Mouse (Mus musculus): ENCODE results near the gene 1700016C15Rik. TPM values are rescaled to one million over a fixed set of nuclear protein-coding genes. Genes with fewer than 3 reads are reported as not detected.
A peak's percentile ranks its signal among the peaks of the same experiment; 100 is the strongest.

The 1700016C15Rik gene
- total and polyA plus RNA-seq, 3 experiments: not detected

- Histone ChIP-seq H3K4me3 (no peak overlapping the region), H3K4me1 (ENCODE audit: control insufficient read depth, insufficient read depth, low read length) (no peaks in the 10 kb centered on the region), H3K36me3 (ENCODE audit: control insufficient read depth, insufficient read depth, low read length) (no peaks in the 10 kb centered on the region), H3K9ac (ENCODE audit: low read depth, low read length) (no peak overlapping the region), H3K79me2 (replicated peaks; ENCODE audit: control insufficient read depth, insufficient read depth, low read length) (no peaks in the 10 kb centered on the region), H3K27me3 (ENCODE audit: control insufficient read depth, insufficient read depth, low read length) (no peaks in the 10 kb centered on the region), H3K27ac (no peak overlapping the region)
- DNase-seq: no peak
- intact Hi-C loops (cut with DNase I): loop anchor here (5.0 kb wide), 1 partner anchor 500 kb away; no protein-coding TSS in a partner anchor
- TF ChIP-seq CTCF (IDR thresholded peaks at IDR 0.05) (peak; percentile 45), EP300 (IDR thresholded peaks at IDR 0.05; ENCODE audit: insufficient read depth, low read depth, low read length) (no peak)
- WGBS: 70% methylated on average over 5 of the region's 5 CpGs
Observed at GRCm38 (mm10) chr1:177686982-177687381, 42.6 kb upstream of the 1700016C15Rik start.

GRCm38 (mm10) chr1:177692491-177692890 lies 37.1 kb upstream of the 1700016C15Rik start:
- Histone ChIP-seq H3K4me1 (ENCODE audit: control insufficient read depth, insufficient read depth, low read length) (no peaks in the 10 kb centered on the region), H3K27ac (no peak overlapping the region), H3K27me3 (ENCODE audit: control insufficient read depth, insufficient read depth, low read length) (no peaks in the 10 kb centered on the region), H3K4me3 (no peak overlapping the region), H3K79me2 (replicated peaks; ENCODE audit: control insufficient read depth, insufficient read depth, low read length) (no peaks in the 10 kb centered on the region), H3K9ac (ENCODE audit: low read depth, low read length) (no peak overlapping the region), H3K36me3 (ENCODE audit: control insufficient read depth, insufficient read depth, low read length) (no peaks in the 10 kb centered on the region)
- 77% methylated on average over 11 of the region's 11 CpGs for WGBS
- TF ChIP-seq EP300 (IDR thresholded peaks at IDR 0.05; ENCODE audit: insufficient read depth, low read depth, low read length) (no peak), POLR2A (IDR thresholded peaks at IDR 0.05; ENCODE audit: insufficient read depth, low read depth, low read length) (no peak), CTCF (IDR thresholded peaks at IDR 0.05) (no peak)
- intact Hi-C loops (cut with DNase I): no loop called here
- no peak for DNase-seq

- Histone ChIP-seq H3K27ac (no peak overlapping the region), H3K9ac (ENCODE audit: low read depth, low read length) (no peak overlapping the region), H3K79me2 (replicated peaks; ENCODE audit: control insufficient read depth, insufficient read depth, low read length) (no peaks in the 10 kb centered on the region), H3K4me3 (no peak overlapping the region), H3K36me3 (ENCODE audit: control insufficient read depth, insufficient read depth, low read length) (no peaks in the 10 kb centered on the region), H3K27me3 (ENCODE audit: control insufficient read depth, insufficient read depth, low read length) (no peaks in the 10 kb centered on the region), H3K4me1 (ENCODE audit: control insufficient read depth, insufficient read depth, low read length) (no peaks in the 10 kb centered on the region)
- intact Hi-C loops (cut with DNase I): no loop called here
- DNase-seq: no peak
- 66% methylated on average over 9 of the region's 9 CpGs for WGBS
- TF ChIP-seq POLR2A (IDR thresholded peaks at IDR 0.05; ENCODE audit: insufficient read depth, low read depth, low read length) (no peak), CTCF (IDR thresholded peaks at IDR 0.05) (no peak)
Observed at GRCm38 (mm10) chr1:177693486-177694252, 35.9 kb upstream of the 1700016C15Rik start.

DNA sequence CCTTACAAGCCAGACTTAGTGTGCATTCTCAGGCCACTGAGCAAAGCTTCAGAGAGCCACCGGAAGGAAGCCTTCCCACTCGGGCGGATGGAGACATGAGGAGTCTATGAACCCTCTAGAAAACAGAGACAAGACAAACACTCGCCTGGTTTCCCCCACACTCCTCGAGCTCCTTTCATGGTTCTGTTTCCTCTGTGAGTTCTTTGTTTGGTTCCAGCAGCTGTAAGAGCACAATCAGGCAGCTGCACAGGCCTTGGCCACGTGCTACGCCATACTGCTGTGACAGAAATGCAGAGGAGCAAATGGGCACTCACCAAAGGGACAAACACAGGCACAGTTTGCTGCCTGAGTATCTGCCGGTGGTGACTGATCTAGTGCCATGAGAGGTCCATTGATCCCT lies 29.1 kb upstream of the 1700016C15Rik start:
- intact Hi-C loops (cut with DNase I): loop anchor here (5.0 kb wide), 1 partner anchor 508 kb away; no protein-coding TSS in a partner anchor
- no peaks in the 10 kb centered on the region for H3K4me1 ChIP-seq (ENCODE audit: control insufficient read depth, insufficient read depth, low read length)
- DNase-seq: no peak
- no peaks in the 10 kb centered on the region for H3K79me2 ChIP-seq (replicated peaks; ENCODE audit: control insufficient read depth, insufficient read depth, low read length)
- no peaks in the 10 kb centered on the region for H3K27me3 ChIP-seq (ENCODE audit: control insufficient read depth, insufficient read depth, low read length)
- H3K9ac ChIP-seq (ENCODE audit: low read depth, low read length): no peak overlapping the region
- no peak overlapping the region for H3K27ac ChIP-seq
- TF ChIP-seq POLR2A (IDR thresholded peaks at IDR 0.05; ENCODE audit: insufficient read depth, low read depth, low read length): no peak
- TF ChIP-seq EP300 (IDR thresholded peaks at IDR 0.05; ENCODE audit: insufficient read depth, low read depth, low read length): no peak
- no peak for TF ChIP-seq CTCF (IDR thresholded peaks at IDR 0.05)
- WGBS: 65% methylated on average over 8 of the region's 8 CpGs
- no peak overlapping the region for H3K4me3 ChIP-seq
- no peaks in the 10 kb centered on the region for H3K36me3 ChIP-seq (ENCODE audit: control insufficient read depth, insufficient read depth, low read length)

DNA sequence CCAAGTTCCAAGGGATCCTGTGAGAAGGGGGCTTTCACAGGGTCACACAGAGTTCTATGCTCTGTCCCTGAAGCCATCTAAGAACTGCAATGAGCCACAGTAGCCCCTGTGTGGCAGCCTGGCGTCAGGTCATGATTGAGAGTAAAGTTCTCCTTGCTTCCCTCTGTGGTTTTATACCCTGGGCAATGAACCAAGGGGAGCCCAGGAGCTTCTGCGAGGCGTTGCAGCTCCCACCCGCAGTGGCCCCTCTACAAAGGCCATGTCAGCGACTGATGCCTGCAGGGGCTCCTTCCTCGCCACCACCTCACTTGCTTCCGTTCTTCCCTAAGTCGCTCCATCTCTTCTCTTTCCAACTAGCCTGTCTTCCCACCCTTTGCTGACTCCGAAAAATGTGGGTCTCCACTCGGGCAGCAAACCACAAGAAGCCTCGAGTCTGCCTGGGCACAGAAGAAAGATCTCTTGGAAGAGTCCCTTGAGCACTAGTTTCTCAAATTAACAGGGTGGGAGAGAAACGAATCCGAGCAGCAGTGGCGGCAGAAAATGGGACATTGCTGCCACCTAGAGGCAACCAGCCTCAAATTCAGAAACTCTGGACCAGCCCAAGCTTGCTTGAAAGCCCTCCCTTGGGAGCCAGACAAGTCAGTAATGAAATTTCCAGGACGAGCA lies 27.0 kb upstream of the 1700016C15Rik start:
- DNase-seq: peak; percentile 80 to 81
- WGBS: under 1% methylated on average over 15 of the region's 15 CpGs
- TF ChIP-seq POLR2A (IDR thresholded peaks at IDR 0.05; ENCODE audit: insufficient read depth, low read depth, low read length) (no peak), EP300 (IDR thresholded peaks at IDR 0.05; ENCODE audit: insufficient read depth, low read depth, low read length) (0 out of 2 replicates have a peak, but pooled peaks have one; percentile 30), CTCF (IDR thresholded peaks at IDR 0.05) (peak; percentile 81)
- peak overlapping the region; percentile 19; the same call in 1 of the 2 replicates for H3K27ac ChIP-seq
- no peaks in the 10 kb centered on the region for H3K27me3 ChIP-seq (ENCODE audit: control insufficient read depth, insufficient read depth, low read length)
- peak overlapping the region; percentile 21; the same call in 1 of the 2 replicates for H3K9ac ChIP-seq (ENCODE audit: low read depth, low read length)
- peak overlapping the region; percentile 44 for H3K4me3 ChIP-seq
- no peaks in the 10 kb centered on the region for H3K4me1 ChIP-seq (ENCODE audit: control insufficient read depth, insufficient read depth, low read length)
- intact Hi-C loops (cut with DNase I): loop anchor here (2.0 to 5.0 kb wide), 2 partner anchors 510 to 824 kb away; no protein-coding TSS in a partner anchor
- H3K36me3 ChIP-seq (ENCODE audit: control insufficient read depth, insufficient read depth, low read length): no peaks in the 10 kb centered on the region
- no peaks in the 10 kb centered on the region for H3K79me2 ChIP-seq (replicated peaks; ENCODE audit: control insufficient read depth, insufficient read depth, low read length)

Measured in heart, adult 2 months (tissue).